In the genomic region with DNA sequence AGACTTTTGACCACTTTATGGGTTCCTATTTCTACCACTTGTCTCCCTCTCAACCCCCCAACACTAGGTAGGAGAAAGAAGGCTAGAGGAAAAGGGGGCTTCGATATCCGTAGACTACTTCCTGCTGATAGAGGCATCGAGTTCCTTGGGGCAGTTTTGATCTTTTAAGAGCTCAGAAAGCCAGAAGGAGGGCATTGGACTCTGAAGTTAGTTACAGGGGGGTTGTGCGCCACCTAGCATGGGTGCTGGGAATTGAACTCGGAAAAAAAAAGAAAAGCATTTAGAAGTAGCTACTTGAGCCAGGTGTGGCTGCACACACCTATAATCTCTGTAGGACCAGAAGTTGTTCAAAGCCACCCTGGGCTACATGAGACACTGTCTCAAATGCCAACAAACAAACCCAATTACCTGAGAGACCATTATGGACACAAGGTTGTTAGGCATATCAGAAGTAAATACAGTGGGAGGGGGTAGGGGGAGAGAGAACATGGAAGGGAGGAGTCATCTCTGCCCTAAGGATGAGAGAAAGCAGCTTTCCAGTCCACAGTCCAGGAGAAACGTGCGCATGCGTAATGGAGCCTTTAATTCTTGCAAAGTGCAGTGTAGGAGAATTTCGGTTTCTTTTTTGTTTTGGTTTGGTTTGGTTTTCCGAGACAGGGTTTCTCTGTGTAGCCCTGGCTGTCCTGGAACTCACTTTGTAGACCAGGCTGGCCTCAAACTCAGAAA, we compare ENCODE assay signal across 7 mouse cellular contexts. TPM values are rescaled to one million over a fixed set of nuclear protein-coding genes. Genes with fewer than 3 reads are reported as not detected.
DNase-seq lines count a peak whose midpoint lies in the region; ATAC-seq and TF ChIP-seq lines count a peak whose summit lies in the region.

No protein-coding gene starts in this region.

- peaks cover 3% of the 10 kb centered on the region; the same call in 1 of the 2 replicates for H3K4me1 ChIP-seq in cerebellum, adult 2 months (ENCODE audit: control insufficient read depth, insufficient read depth, low read length)
- peaks cover 10% of the 10 kb centered on the region; the same call in 1 of the 2 replicates for H3K4me1 ChIP-seq in forebrain, postnatal 0 days (ENCODE audit: insufficient read depth)
- H3K4me1 ChIP-seq in hindbrain, embryonic 15.5 days (replicated peaks) = peaks cover 18% of the 10 kb centered on the region
- H3K4me1 ChIP-seq in small intestine, adult 2 months (ENCODE audit: control insufficient read depth, insufficient read depth, insufficient read length, low read length) = peaks cover 3% of the 10 kb centered on the region; the same call in 1 of the 2 replicates

- TF ChIP-seq CTCF in cerebellum, adult 2 months (IDR thresholded peaks at IDR 0.05; ENCODE audit: borderline replicate concordance, insufficient read depth, low read depth, low read length) = peak; percentile 73
- TF ChIP-seq CTCF in forebrain, postnatal 0 days (IDR thresholded peaks at IDR 0.05; ENCODE audit: low read depth) = peak; percentile 76
- TF ChIP-seq CTCF in small intestine, adult 2 months (IDR thresholded peaks at IDR 0.05; ENCODE audit: extremely low read depth, insufficient read length, insufficient replicate concordance, low read depth, low read length) = peak; percentile 59; the same call in 1 of the 2 replicates

- H3K27me3 ChIP-seq in cerebellum, adult 2 months (ENCODE audit: control insufficient read depth, insufficient read depth, low read length) = no peaks in the 10 kb centered on the region
- no peaks in the 10 kb centered on the region for H3K27me3 ChIP-seq in forebrain, postnatal 0 days (ENCODE audit: insufficient read depth, low read length)
- H3K27me3 ChIP-seq in hindbrain, embryonic 15.5 days = no peaks in the 10 kb centered on the region
- H3K27me3 ChIP-seq in small intestine, adult 2 months (ENCODE audit: control insufficient read depth, insufficient read depth, low read length) = no peaks in the 10 kb centered on the region

- no peak for TF ChIP-seq POLR2A in cerebellum, adult 2 months (IDR thresholded peaks at IDR 0.05; ENCODE audit: borderline replicate concordance, insufficient read depth, low read length)
- TF ChIP-seq POLR2A in small intestine, adult 2 months (IDR thresholded peaks at IDR 0.05; ENCODE audit: low read depth, low read length) = no peak

- no peak for ATAC-seq in forebrain, postnatal 0 days
- no peak for ATAC-seq in hindbrain, embryonic 15.5 days (ENCODE audit: low FRiP score, low read depth)
- ATAC-seq in megakaryocyte-erythroid progenitor cell, adult 5-6 weeks (replicated peaks; ENCODE audit: low FRiP score, low TSS enrichment, poor library complexity, severe bottlenecking) = peak; percentile 69

- peaks cover 32% of the 10 kb centered on the region for H3K36me3 ChIP-seq in forebrain, postnatal 0 days (ENCODE audit: insufficient read depth)
- H3K36me3 ChIP-seq in hindbrain, embryonic 15.5 days = peaks cover 25% of the 10 kb centered on the region; the same call in 1 of the 2 replicates
- peaks cover 21% of the 10 kb centered on the region for H3K36me3 ChIP-seq in small intestine, adult 2 months (ENCODE audit: control insufficient read depth, insufficient read depth, low read length)

- WGBS in cerebellum, adult 2 months = 34% methylated on average over 10 of the region's 10 CpGs
- WGBS in forebrain, postnatal 0 days = 36% methylated on average over 10 of the region's 10 CpGs
- WGBS in hindbrain, embryonic 15.5 days = 33% methylated on average over 10 of the region's 10 CpGs
- 25% methylated on average over 10 of the region's 10 CpGs for WGBS in small intestine, adult 2 months

- H3K27ac ChIP-seq in cerebellum, adult 2 months (ENCODE audit: insufficient read depth, low read length) = no peak overlapping the region
- H3K27ac ChIP-seq in forebrain, postnatal 0 days (ENCODE audit: low read depth, low read length) = 0 out of 2 replicates have a peak overlapping the region, but pooled peaks have one; percentile 82
- H3K27ac ChIP-seq in hindbrain, embryonic 15.5 days (replicated peaks) = no peak overlapping the region
- peak overlapping the region; percentile 75 for H3K27ac ChIP-seq in small intestine, adult 2 months (ENCODE audit: insufficient read depth, low read depth, low read length)

- intact Hi-C loops in left cerebral cortex, postnatal 14 days (cut with DNase I) = no loop called here

- DNase-seq in T-cell, adult 2 months (ENCODE audit: low spot score) = peak; percentile 72
- peak; percentile 57 to 67 for DNase-seq in cerebellum, adult 2 months
- peak; percentile 60 for DNase-seq in forebrain, postnatal 0 days
- DNase-seq in left cerebral cortex, postnatal 14 days (ENCODE audit: low spot score in 2 of 2) = peak; percentile 29 to 51

- peak overlapping the region; percentile 85 for H3K4me2 ChIP-seq in forebrain, postnatal 0 days (ENCODE audit: low read depth)
- H3K4me2 ChIP-seq in hindbrain, embryonic 15.5 days = peak overlapping the region; percentile 87

- H3K9ac ChIP-seq in forebrain, postnatal 0 days = peak overlapping the region; percentile 61; the same call in 1 of the 2 replicates
- H3K9ac ChIP-seq in hindbrain, embryonic 15.5 days = peak overlapping the region; percentile 64

- no peaks in the 10 kb centered on the region for H3K9me3 ChIP-seq in forebrain, postnatal 0 days (ENCODE audit: low read length)
- no peaks in the 10 kb centered on the region for H3K9me3 ChIP-seq in hindbrain, embryonic 15.5 days

- H3K4me3 ChIP-seq in cerebellum, adult 2 months (replicated peaks; ENCODE audit: insufficient read depth, low read depth, low read length) = peak overlapping the region; percentile 80
- peak overlapping the region; percentile 95 for H3K4me3 ChIP-seq in forebrain, postnatal 0 days (ENCODE audit: low read depth, low read length)
- H3K4me3 ChIP-seq in hindbrain, embryonic 15.5 days = peak overlapping the region; percentile 91
- H3K4me3 ChIP-seq in small intestine, adult 2 months (ENCODE audit: low read depth, low read length) = peak overlapping the region; percentile 98; the same call in 1 of the 2 replicates

RNA-seq across cellular contexts. Expression of gene Nup133, which starts 1.2 kb away (rescaled TPM):
- polyA plus RNA-seq in cerebellum, adult 2 months (2012; rRNA removed) = 21.8 and 23.4 TPM in 2 replicates
- 21.9 and 31.8 TPM in 2 replicates for total RNA-seq in forebrain, postnatal 0 days (2014; rRNA removed)
- 16.4 and 17.3 TPM in 2 replicates for polyA plus RNA-seq in forebrain, postnatal 0 days (2015; fragmentation: Nextera tagmentation; extraction: Ambion mirVana)
- polyA plus RNA-seq in hindbrain, embryonic 15.5 days (2015; fragmentation: Nextera tagmentation; extraction: Ambion mirVana) = 21.3 and 21.9 TPM in 2 replicates
- 10 to 100 TPM; 18.3 to 22.8 TPM for total RNA-seq in left cerebral cortex, postnatal 14 days (2021)
- total RNA-seq in megakaryocyte-erythroid progenitor cell, adult 5-6 weeks (2014; fragmentation: Nextera tagmentation) = 37.6 and 47.2 TPM in 2 replicates
- 35.7 and 36.3 TPM in 2 replicates for total RNA-seq in megakaryocyte-erythroid progenitor cell, adult 5-6 weeks (2017)
- polyA plus RNA-seq in small intestine, adult 2 months (2012; rRNA removed) = 2.4 and 4.3 TPM in 2 replicates

RNA-seq across cellular contexts. Expression of gene Abcb10, which starts 32.7 kb away (rescaled TPM):
- polyA plus RNA-seq in cerebellum, adult 2 months (2012; rRNA removed) = 21.0 and 22.0 TPM in 2 replicates
- total RNA-seq in forebrain, postnatal 0 days (2014; rRNA removed) = 33.7 and 35.4 TPM in 2 replicates
- polyA plus RNA-seq in forebrain, postnatal 0 days (2015; fragmentation: Nextera tagmentation; extraction: Ambion mirVana) = 8.3 and 10.4 TPM in 2 replicates
- polyA plus RNA-seq in hindbrain, embryonic 15.5 days (2015; fragmentation: Nextera tagmentation; extraction: Ambion mirVana) = 14.9 and 15.2 TPM in 2 replicates
- total RNA-seq in left cerebral cortex, postnatal 14 days (2021) = 10 to 100 TPM; 14.0 to 15.9 TPM
- total RNA-seq in megakaryocyte-erythroid progenitor cell, adult 5-6 weeks (2014; fragmentation: Nextera tagmentation) = 45.7 and 47.9 TPM in 2 replicates
- 23.8 and 39.0 TPM in 2 replicates for total RNA-seq in megakaryocyte-erythroid progenitor cell, adult 5-6 weeks (2017)
- polyA plus RNA-seq in small intestine, adult 2 months (2012; rRNA removed) = 15.3 and 18.2 TPM in 2 replicates

RNA-seq across cellular contexts. Expression of gene Acta1, which starts 55.7 kb away (rescaled TPM):
- polyA plus RNA-seq in cerebellum, adult 2 months (2012; rRNA removed) = 5.7 and 7.3 TPM in 2 replicates
- total RNA-seq in forebrain, postnatal 0 days (2014; rRNA removed) = 10.5 and 20.1 TPM in 2 replicates
- polyA plus RNA-seq in forebrain, postnatal 0 days (2015; fragmentation: Nextera tagmentation; extraction: Ambion mirVana) = 17.1 and 20.4 TPM in 2 replicates
- polyA plus RNA-seq in hindbrain, embryonic 15.5 days (2015; fragmentation: Nextera tagmentation; extraction: Ambion mirVana) = 8.0 and 10.5 TPM in 2 replicates
- total RNA-seq in left cerebral cortex, postnatal 14 days (2021) = 10 to 100 TPM in 1 of 2 experiments, 1 to 10 TPM in 1; 9.3 to 11.5 TPM
- not detected in 2 replicates for total RNA-seq in megakaryocyte-erythroid progenitor cell, adult 5-6 weeks (2014; fragmentation: Nextera tagmentation)
- total RNA-seq in megakaryocyte-erythroid progenitor cell, adult 5-6 weeks (2017) = not detected in 2 replicates
- 4.1 and 10.8 TPM in 2 replicates for polyA plus RNA-seq in small intestine, adult 2 months (2012; rRNA removed)

Comparison
In these comparisons a context has a peak if more than half of its experiments do, and no peak if none do; other contexts are left out.
1. H3K27ac ChIP-seq: peak in forebrain, postnatal 0 days (single experiment) and small intestine, adult 2 months (single experiment); none in cerebellum, adult 2 months (single experiment) and hindbrain, embryonic 15.5 days (single experiment).
2. Peak in every context shown above with its lines, with median percentiles within 50 percentile points of each other: DNase-seq, H3K4me3 ChIP-seq and CTCF ChIP-seq.